19 mouse cellular contexts compared by ENCODE assay signal in genomic region chr6:85942469-85942868, GRCm38 (mm10). TPM values are rescaled to one million over a fixed set of nuclear protein-coding genes. Genes with fewer than 3 reads are reported as not detected.
DNase-seq lines count a peak whose midpoint lies in the region; ATAC-seq and TF ChIP-seq lines count a peak whose summit lies in the region.
"Had no signal": no experiment of that assay in that cellular context is flagged by ENCODE, and none has a peak within 500 bp of the region (broad histone marks: within the 10 kb centered on the region; RNA-seq: fewer than 3 reads in every experiment).

No protein-coding gene starts in this region.

- no peak overlapping the region for H3K9ac ChIP-seq in liver, postnatal 0 days (replicated peaks)
- H3K9ac ChIP-seq in liver, embryonic 11.5 days (ENCODE audit: low read depth, low read length) = no peak overlapping the region
- no peak overlapping the region for H3K9ac ChIP-seq in heart, embryonic 11.5 days (ENCODE audit: low read depth, low read length)
- H3K9ac ChIP-seq: forebrain, embryonic 12.5 days; heart, embryonic 13.5 days; hindbrain, embryonic 12.5 days; hindbrain, embryonic 15.5 days had no signal

- peaks cover 3% of the 10 kb centered on the region; the same call in 1 of the 2 replicates for H3K4me1 ChIP-seq in liver, postnatal 0 days (ENCODE audit: insufficient read depth)
- peaks cover 3% of the 10 kb centered on the region for H3K4me1 ChIP-seq in liver, embryonic 11.5 days (replicated peaks; ENCODE audit: control insufficient read depth, insufficient read depth, low read length)
- H3K4me1 ChIP-seq in heart, embryonic 11.5 days (ENCODE audit: control insufficient read depth, insufficient read depth, low read length) = no peaks in the 10 kb centered on the region
- H3K4me1 ChIP-seq: hindbrain, embryonic 12.5 days; hindbrain, embryonic 15.5 days had no signal

- H3K9me3 ChIP-seq in liver, postnatal 0 days (ENCODE audit: low read length) = no peaks in the 10 kb centered on the region
- no peaks in the 10 kb centered on the region for H3K9me3 ChIP-seq in liver, embryonic 11.5 days (ENCODE audit: control insufficient read depth, low read length)
- H3K9me3 ChIP-seq in heart, embryonic 11.5 days (replicated peaks; ENCODE audit: control insufficient read depth, low read length) = no peaks in the 10 kb centered on the region
- H3K9me3 ChIP-seq: forebrain, embryonic 12.5 days; heart, embryonic 13.5 days; hindbrain, embryonic 12.5 days; hindbrain, embryonic 15.5 days had no signal

- peaks cover 49% of the 10 kb centered on the region for H3K36me3 ChIP-seq in liver, postnatal 0 days (replicated peaks; ENCODE audit: insufficient read depth, low read length)
- H3K36me3 ChIP-seq in liver, embryonic 11.5 days (ENCODE audit: control insufficient read depth, insufficient read depth, low read length) = peaks cover 32% of the 10 kb centered on the region
- peaks cover 23% of the 10 kb centered on the region for H3K36me3 ChIP-seq in heart, embryonic 11.5 days (ENCODE audit: control insufficient read depth, insufficient read depth, low read length)

- H3K27ac ChIP-seq in liver, postnatal 0 days (ENCODE audit: low read depth) = no peak overlapping the region
- no peak overlapping the region for H3K27ac ChIP-seq in liver, embryonic 11.5 days (ENCODE audit: low read depth, low read length)
- H3K27ac ChIP-seq in heart, embryonic 11.5 days (ENCODE audit: low read depth, low read length) = no peak overlapping the region
- H3K27ac ChIP-seq: forebrain, embryonic 12.5 days; heart, embryonic 13.5 days; hindbrain, embryonic 12.5 days; hindbrain, embryonic 15.5 days had no signal

- TF ChIP-seq CTCF in liver, postnatal 0 days (IDR thresholded peaks at IDR 0.05; ENCODE audit: low read depth) = no peak

- no peak overlapping the region for H3K4me3 ChIP-seq in liver, postnatal 0 days (ENCODE audit: low read depth, low read length)
- no peak overlapping the region for H3K4me3 ChIP-seq in liver, embryonic 11.5 days (ENCODE audit: low read depth, low read length)
- H3K4me3 ChIP-seq in heart, embryonic 11.5 days (ENCODE audit: low read depth, low read length) = no peak overlapping the region
- H3K4me3 ChIP-seq: forebrain, embryonic 12.5 days; heart, embryonic 13.5 days; hindbrain, embryonic 12.5 days; hindbrain, embryonic 15.5 days had no signal

- peak; percentile 43 for DNase-seq in liver
- DNase-seq in liver, postnatal 0 days = no peak
- DNase-seq in liver, embryonic 11.5 days (ENCODE audit: low spot score) = peak; percentile 29
- no peak for DNase-seq in gastrocnemius, postnatal 10 days
- DNase-seq in heart, postnatal 25 days (ENCODE audit: low spot score) = no peak
- DNase-seq: adrenal gland, adult 2 months; adrenal gland, postnatal 14 days; cerebellum, adult 11 months; cerebellum, adult 8-10 months; gastrocnemius, postnatal 14 days; heart, adult 11 months; heart, postnatal 14 days had no signal

- 83% methylated on average over 3 of the region's 3 CpGs for WGBS in liver, postnatal 0 days (ENCODE audit: insufficient replicate concordance)
- WGBS in liver, embryonic 11.5 days = 90% methylated on average over 3 of the region's 3 CpGs
- 89% methylated on average over 3 of the region's 3 CpGs for WGBS in heart, embryonic 11.5 days (ENCODE audit: insufficient replicate concordance)

- ATAC-seq in liver, postnatal 0 days = no peak
- ATAC-seq in liver, embryonic 11.5 days (replicated peaks; ENCODE audit: low FRiP score) = 0 out of 2 replicates have a peak, but pooled peaks have one; percentile 67
- 0 out of 2 replicates have a peak, but pooled peaks have one; percentile 26 for ATAC-seq in megakaryocyte progenitor cell, adult 5-6 weeks (replicated peaks; ENCODE audit: poor library complexity)
- no peak for ATAC-seq in heart, embryonic 11.5 days (replicated peaks; ENCODE audit: insufficient number of reproducible peaks, low FRiP score, low TSS enrichment)
- ATAC-seq: forebrain, embryonic 16.5 days had no signal

- intact Hi-C loops in heart, postnatal 25 days (cut with DNase I) = no loop called here

- H3K27me3 ChIP-seq in liver, postnatal 0 days (ENCODE audit: insufficient read depth, low read length) = no peaks in the 10 kb centered on the region
- H3K27me3 ChIP-seq in liver, embryonic 11.5 days (replicated peaks; ENCODE audit: control insufficient read depth, insufficient read depth, low read length) = no peaks in the 10 kb centered on the region
- H3K27me3 ChIP-seq in heart, embryonic 11.5 days (ENCODE audit: control insufficient read depth, insufficient read depth, low read length) = no peaks in the 10 kb centered on the region
- H3K27me3 ChIP-seq: forebrain, embryonic 12.5 days; heart, embryonic 13.5 days; hindbrain, embryonic 12.5 days; hindbrain, embryonic 15.5 days had no signal

- no peak for TF ChIP-seq EP300 in liver, postnatal 0 days (IDR thresholded peaks at IDR 0.05; ENCODE audit: low read depth)

- H3K4me2 ChIP-seq in liver, postnatal 0 days (ENCODE audit: low read depth, low read length) = no peak overlapping the region
- no peak overlapping the region for H3K4me2 ChIP-seq in liver, embryonic 11.5 days
- no peak overlapping the region for H3K4me2 ChIP-seq in heart, embryonic 11.5 days
- H3K4me2 ChIP-seq: forebrain, embryonic 12.5 days; heart, embryonic 13.5 days; hindbrain, embryonic 12.5 days; hindbrain, embryonic 15.5 days had no signal

RNA-seq across cellular contexts. Expression of gene Dusp11, which starts 19.0 kb away (rescaled TPM):
- 20.8 and 23.9 TPM in 2 replicates for polyA plus RNA-seq in liver, postnatal 0 days (2015; fragmentation: Nextera tagmentation; extraction: Ambion mirVana)
- 58.7 and 59.9 TPM in 2 replicates for polyA plus RNA-seq in liver, embryonic 11.5 days (2014; fragmentation: Nextera tagmentation; extraction: Ambion mirVana)
- 61.4 and 64.5 TPM in 2 replicates for total RNA-seq in megakaryocyte progenitor cell, adult 5-6 weeks (2015)
- total RNA-seq in megakaryocyte progenitor cell, adult 5-6 weeks (2017) = 36.7 and 38.0 TPM in 2 replicates
- total RNA-seq in gastrocnemius, postnatal 10 days (2021) = 10 to 100 TPM; 49.0 to 63.7 TPM
- total RNA-seq in heart, postnatal 25 days (2021) = 10 to 100 TPM; 43.6 to 51.7 TPM
- 41.6 and 52.1 TPM in 2 replicates for polyA plus RNA-seq in heart, embryonic 11.5 days (2014; fragmentation: Nextera tagmentation; extraction: Ambion mirVana)

RNA-seq across cellular contexts. Expression of gene Nat8f1, which starts 27.0 kb away (rescaled TPM):
- 37.4 and 38.1 TPM in 2 replicates for polyA plus RNA-seq in liver, postnatal 0 days (2015; fragmentation: Nextera tagmentation; extraction: Ambion mirVana)
- 5.2 and 6.8 TPM in 2 replicates for polyA plus RNA-seq in liver, embryonic 11.5 days (2014; fragmentation: Nextera tagmentation; extraction: Ambion mirVana)
- total RNA-seq in megakaryocyte progenitor cell, adult 5-6 weeks (2015) = 4.8 and 5.0 TPM in 2 replicates
- 2.4 and 5.7 TPM in 2 replicates for total RNA-seq in megakaryocyte progenitor cell, adult 5-6 weeks (2017)
- total RNA-seq in gastrocnemius, postnatal 10 days (2021) = 1 to 10 TPM; 2.5 TPM
- 1 to 10 TPM; 2.0 to 3.9 TPM for total RNA-seq in heart, postnatal 25 days (2021)
- polyA plus RNA-seq in heart, embryonic 11.5 days (2014; fragmentation: Nextera tagmentation; extraction: Ambion mirVana) = 3.6 and 4.8 TPM in 2 replicates

RNA-seq across cellular contexts. Expression of gene Tprkb, which starts 30.8 kb away (rescaled TPM):
- polyA plus RNA-seq in liver, postnatal 0 days (2015; fragmentation: Nextera tagmentation; extraction: Ambion mirVana) = 25.0 and 26.7 TPM in 2 replicates
- 37.1 and 38.4 TPM in 2 replicates for polyA plus RNA-seq in liver, embryonic 11.5 days (2014; fragmentation: Nextera tagmentation; extraction: Ambion mirVana)
- total RNA-seq in megakaryocyte progenitor cell, adult 5-6 weeks (2015) = 25.4 and 26.1 TPM in 2 replicates
- 32.1 and 43.8 TPM in 2 replicates for total RNA-seq in megakaryocyte progenitor cell, adult 5-6 weeks (2017)
- total RNA-seq in gastrocnemius, postnatal 10 days (2021) = 10 to 100 TPM; 22.4 to 23.3 TPM
- total RNA-seq in heart, postnatal 25 days (2021) = 10 to 100 TPM; 11.8 to 13.1 TPM
- 21.7 and 22.8 TPM in 2 replicates for polyA plus RNA-seq in heart, embryonic 11.5 days (2014; fragmentation: Nextera tagmentation; extraction: Ambion mirVana)

RNA-seq across cellular contexts. Expression of gene Nat8f4, which starts 37.8 kb away (rescaled TPM):
- 2.0 and 2.5 TPM in 2 replicates for polyA plus RNA-seq in liver, postnatal 0 days (2015; fragmentation: Nextera tagmentation; extraction: Ambion mirVana)
- 1.9 TPM in 2 replicates for polyA plus RNA-seq in liver, embryonic 11.5 days (2014; fragmentation: Nextera tagmentation; extraction: Ambion mirVana)
- 0.05 and 0.27 TPM in 2 replicates for total RNA-seq in megakaryocyte progenitor cell, adult 5-6 weeks (2015)
- 0.62 and 1.8 TPM in 2 replicates for total RNA-seq in megakaryocyte progenitor cell, adult 5-6 weeks (2017)
- total RNA-seq in gastrocnemius, postnatal 10 days (2021) = 1 to 10 TPM; 1.2 to 1.4 TPM
- total RNA-seq in heart, postnatal 25 days (2021) = under 1 TPM; 0.73 to 0.91 TPM
- 1.6 and 2.3 TPM in 2 replicates for polyA plus RNA-seq in heart, embryonic 11.5 days (2014; fragmentation: Nextera tagmentation; extraction: Ambion mirVana)

Comparison
In these comparisons a context has a peak if more than half of its experiments do, and no peak if none do; other contexts are left out.
1. DNase-seq: peak in liver (single experiment) and liver, embryonic 11.5 days (single experiment); none in liver, postnatal 0 days (single experiment), gastrocnemius, postnatal 10 days (single experiment) and heart, postnatal 25 days (single experiment).
2. ATAC-seq: peak in liver, embryonic 11.5 days (single experiment) and megakaryocyte progenitor cell, adult 5-6 weeks (single experiment); none in liver, postnatal 0 days (single experiment) and heart, embryonic 11.5 days (single experiment).